Mouse (Mus musculus): ENCODE data around the gene Rin2. TPM values are rescaled to one million over a fixed set of nuclear protein-coding genes. Genes with fewer than 3 reads are reported as not detected.

Gene Rin2
- total RNA-seq, 2 experiments from 2014 or later, result 12.8 to 16.7 TPM

DNA sequence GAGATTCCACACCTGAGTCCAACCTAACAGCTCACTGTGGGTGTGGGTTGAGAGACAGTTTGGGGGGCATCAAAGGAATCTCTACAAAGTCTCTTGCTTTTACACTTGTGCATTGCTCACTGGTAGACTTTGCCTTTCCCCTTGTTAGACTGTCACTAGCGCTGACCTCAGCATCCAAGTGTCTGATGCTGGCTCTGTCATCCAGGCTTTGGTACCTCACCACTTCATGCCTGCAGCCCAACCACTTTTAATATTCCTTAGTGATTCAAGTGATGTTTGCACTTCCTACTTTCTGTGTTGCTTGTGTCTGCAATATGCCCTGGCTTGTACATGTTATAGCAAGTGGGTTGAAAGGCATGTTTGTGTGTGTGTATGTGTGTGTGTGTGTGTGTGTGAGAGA lies 109.9 kb downstream of the Rin2 start:
- intact Hi-C loops (cut with DNase I), result no loop called here
- no peak for DNase-seq

DNA sequence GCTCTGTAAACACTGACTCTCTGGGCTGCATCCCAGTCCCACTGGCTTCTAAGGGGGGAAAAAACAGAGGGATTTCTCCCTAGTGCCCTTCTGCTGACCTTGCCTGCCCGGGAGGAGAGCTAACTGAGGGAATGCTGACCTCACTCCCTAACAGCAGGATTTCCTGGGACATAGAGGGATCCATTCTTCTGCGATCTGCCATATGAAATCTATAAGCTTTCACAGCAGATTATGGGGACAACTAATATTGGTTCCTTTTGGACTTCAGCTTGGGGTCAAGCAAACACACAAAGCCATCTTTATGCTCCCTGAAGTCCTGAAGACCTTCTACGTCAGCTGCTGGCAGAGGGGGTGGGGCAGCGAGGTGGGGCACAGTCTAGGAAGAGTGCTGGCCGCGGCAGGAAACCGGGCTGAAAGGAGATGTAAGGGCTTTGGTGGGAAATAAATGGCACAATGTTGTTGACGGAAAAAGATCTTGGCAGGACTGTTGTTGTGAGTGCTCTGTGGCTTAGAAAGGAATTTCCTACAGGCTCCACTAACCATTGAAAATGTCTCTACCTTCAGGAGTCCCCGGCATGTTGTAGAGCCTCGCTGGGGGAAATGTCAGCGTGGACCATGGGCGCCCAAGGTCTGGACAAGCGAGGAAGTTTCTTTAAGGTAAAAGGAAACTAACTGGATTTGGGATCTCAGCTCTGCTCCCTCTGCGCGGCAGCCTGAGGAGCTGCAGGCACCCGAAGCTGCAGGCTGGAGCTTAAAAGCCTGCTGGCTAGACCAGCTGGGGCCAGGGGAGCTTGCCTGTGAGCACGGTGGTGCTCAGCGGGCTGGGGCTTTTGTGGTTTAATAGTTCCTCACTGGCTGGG lies 111.0 kb downstream of the Rin2 start:
- DNase-seq, result peak; percentile 41
- intact Hi-C loops (cut with DNase I), result no loop called here

DNA sequence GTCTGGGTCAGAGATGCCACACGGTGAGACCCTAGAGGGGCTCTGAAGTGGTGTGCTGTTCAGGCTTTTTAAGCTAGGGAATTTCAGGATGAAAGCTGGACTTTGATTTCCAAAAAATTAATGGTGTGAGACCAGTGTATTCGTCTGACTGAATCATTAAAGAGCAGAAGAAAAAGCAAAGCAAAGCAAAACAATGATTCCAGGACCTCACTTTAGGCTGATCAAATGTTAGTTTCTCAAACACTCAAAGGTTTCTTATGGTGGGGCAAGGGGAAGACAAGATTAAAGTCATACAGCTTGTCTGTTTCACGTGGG lies 111.6 kb downstream of the Rin2 start:
- DNase-seq, result no peak
- intact Hi-C loops (cut with DNase I), result no loop called here

DNA sequence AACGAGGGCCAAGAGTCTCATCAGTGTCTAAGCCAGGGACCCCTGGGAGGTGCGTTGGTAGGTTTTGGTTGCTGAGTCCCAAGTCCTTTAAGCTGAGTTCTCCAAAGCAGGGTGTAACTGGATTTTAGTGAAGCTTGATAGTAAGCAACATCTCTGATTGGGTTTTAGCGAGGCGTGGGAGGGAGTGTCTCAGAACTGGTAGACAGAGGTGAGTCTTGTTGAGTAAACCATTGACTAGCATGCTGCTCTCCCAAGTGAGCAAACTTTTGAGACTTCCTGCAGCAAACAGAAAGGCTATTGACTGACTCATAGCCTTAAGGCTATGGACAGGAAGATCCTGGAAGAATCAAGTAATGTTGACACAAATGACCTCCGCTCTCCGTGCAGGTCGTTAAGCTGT lies 112.5 kb downstream of the Rin2 start:
- intact Hi-C loops (cut with DNase I), result no loop called here
- DNase-seq, result no peak

DNA sequence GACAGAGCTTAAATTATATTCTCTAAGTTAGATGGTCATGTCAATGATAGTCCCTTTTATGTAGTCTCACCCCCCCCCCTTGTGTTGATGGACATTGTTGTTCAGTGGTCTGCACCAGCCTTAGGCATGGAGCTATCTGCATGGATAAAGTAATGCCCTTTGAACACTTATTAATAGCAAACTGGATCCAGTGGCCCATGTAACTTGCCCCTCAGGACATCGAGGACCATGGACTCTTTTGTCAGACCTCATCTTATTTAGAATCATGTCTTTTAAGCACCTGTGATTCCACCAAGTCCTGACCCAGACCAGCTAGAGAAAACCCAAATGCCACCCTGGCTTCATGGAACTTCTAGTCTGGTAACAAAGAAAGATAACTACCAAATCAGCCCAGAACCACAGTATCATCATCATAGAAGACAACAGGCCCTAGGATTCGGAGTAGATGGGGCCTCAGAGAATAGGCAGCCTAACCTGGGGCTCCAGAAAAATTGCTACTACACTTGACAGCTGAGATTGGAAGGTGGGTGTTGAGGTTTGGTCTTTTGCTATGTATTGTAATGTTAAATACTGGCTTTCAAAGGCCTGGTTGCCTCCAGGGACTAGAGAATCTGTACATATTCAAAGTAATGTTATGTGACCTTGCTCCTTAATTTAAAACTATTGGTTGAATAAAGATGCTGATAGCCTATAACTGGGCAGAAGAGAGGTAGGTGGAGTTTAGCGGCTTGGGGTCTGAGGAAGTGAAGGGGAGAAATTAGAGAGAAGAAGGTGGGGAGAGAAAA lies 113.7 kb downstream of the Rin2 start:
- no peak for DNase-seq
- intact Hi-C loops (cut with DNase I), result no loop called here

DNA sequence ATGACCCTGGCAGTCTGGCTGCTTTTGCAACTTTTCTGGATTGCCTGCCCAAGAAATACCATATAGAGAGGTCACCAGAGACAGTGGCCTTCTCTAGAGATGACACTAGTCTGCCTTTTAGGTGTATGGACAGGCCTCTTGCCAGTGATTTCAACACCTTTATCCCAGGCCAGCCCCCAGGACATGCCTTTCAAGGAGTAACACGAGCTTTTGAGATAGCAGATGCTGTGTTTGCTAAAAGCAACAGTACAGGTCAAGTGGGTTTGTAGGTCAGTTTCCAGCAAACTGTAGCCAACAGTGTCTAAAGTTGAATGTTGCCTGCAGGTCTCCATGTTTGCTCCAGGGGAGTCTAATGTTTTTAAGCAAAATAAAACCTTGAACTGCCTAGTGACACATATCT lies 118.7 kb downstream of the Rin2 start:
- DNase-seq, result no peak
- intact Hi-C loops (cut with DNase I), result no loop called here

DNA sequence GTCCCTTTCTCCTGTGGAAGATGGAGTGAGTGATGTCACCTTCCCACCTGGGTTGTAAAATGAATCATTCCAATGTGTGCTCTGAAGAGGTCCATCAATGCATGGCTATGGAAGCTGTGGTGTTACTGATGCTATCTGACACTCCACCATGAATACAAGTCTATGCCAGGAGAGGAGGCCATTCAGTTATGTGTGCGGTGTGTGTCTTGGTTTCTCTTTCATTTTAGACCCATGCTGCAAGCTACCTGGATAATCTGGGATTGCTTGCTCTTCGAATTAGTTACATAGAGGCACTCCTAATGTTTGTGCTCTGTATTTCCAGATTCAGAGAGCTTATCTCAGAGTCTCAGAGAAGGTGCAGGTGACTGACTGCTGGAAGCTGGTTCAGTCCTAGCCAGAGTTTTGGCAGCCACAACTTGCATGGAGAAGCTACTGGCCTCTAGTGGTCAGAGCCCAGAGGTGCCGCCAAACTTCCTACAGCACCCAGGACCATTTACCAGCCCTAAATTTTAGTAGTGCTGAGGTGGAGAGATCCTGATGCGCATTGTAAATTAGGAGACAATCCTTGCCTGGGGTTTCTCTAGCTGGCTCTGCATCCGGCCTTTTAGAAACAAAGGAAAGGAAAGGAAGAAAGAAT lies 119.4 kb downstream of the Rin2 start:
- intact Hi-C loops (cut with DNase I), result no loop called here

DNA sequence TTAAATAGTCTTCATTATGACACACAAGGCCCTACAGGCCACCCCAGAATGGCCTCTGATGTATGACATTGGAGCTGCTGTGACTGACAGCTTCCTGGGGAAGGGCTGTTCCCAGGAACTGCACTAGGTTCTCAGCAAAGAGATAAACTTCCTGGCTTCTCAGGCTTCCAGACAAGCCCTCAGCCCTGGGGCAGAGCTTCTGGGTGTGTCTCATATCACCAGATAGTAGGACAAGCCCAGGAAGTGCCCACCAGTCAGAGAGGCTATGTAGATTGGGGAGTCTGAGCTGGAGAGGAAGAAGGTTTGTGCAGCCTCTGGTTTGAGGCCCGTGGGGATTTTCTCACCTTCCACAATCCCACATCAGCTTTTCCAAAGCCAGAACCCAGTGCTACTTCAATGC lies 122.8 kb downstream of the Rin2 start:
- intact Hi-C loops (cut with DNase I), result no loop called here

More for the DNA sequence above, 119.4 kb downstream of the Rin2 start:
- peak; percentile 58 for DNase-seq

DNA sequence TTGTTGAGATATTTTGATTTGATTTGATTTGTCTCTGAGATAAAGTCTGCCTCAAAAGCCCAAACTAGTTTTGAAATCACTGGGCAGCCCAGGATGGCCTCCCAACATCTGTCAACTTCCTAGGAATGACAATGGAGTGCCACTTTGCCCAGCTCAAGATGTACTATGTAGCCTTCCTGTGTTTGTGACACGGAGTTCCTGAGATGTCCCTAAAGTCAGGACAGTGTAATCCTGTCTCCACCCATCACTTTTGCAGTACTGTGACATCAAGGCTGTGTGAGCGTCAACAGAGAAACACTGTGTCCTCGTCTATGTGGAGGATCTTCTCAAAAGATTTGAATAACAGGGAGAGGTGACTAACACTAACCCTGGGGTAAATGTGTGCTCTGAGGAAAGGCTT lies 123.9 kb downstream of the Rin2 start:
- intact Hi-C loops (cut with DNase I), result no loop called here

More for the DNA sequence above, 122.8 kb downstream of the Rin2 start:
- no peak for DNase-seq

DNA sequence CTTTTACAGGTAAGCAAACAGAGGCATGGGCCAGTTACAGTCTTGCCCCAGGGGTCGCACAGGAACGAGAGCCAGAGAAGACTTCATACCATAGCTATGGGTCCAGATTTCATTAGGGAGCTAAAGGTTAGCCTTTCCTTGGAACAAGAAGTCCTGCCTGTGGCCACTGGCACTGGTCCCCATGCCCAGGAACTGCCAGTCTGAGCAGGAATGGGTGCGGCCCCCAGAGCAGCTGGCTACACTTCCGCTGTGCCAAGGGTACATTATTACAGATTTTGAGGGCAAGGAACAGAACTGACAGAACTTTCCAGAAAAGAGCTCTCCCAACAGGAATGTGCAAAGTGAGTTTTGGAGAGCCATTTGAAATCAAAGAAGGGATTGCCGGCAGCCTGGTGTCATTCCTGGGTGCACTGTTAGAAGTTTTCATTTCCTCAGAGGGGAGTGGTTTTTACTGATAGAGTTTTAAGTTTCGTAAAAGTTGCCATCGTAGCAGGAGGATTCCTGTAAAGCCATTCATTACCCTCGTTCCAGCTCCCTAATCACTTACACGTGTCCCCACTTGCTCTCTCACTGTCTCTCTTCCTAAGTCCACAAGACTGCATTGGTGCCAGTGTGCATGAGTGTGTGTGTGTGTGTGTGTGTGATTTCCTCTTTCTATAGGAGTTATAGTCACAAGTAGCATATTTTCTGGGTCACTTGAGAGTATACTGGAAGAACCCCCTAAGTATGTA lies 126.5 kb downstream of the Rin2 start:
- DNase-seq, result no peak
- intact Hi-C loops (cut with DNase I), result no loop called here

More for the DNA sequence above, 123.9 kb downstream of the Rin2 start:
- no peak for DNase-seq

DNA sequence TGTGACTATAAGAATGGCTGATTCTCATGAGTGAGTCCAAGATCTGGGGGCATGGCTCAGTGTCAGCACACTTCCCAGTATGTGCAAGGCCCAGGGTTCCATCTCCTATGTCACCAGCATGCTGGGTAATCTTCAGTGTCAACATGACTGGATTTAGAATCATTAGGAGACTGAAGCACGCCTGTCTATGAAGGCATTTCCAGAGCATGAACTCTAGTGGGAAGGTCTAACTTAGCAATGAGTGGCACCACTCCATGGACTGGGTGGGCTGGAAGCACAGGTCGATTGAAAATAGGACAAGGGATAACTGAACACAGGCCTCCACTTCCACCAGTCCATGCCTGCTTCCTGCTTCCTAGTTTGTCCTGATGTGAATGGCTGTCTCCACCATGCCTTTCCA lies 127.6 kb downstream of the Rin2 start:
- intact Hi-C loops (cut with DNase I), result no loop called here
- DNase-seq, result no peak

DNA sequence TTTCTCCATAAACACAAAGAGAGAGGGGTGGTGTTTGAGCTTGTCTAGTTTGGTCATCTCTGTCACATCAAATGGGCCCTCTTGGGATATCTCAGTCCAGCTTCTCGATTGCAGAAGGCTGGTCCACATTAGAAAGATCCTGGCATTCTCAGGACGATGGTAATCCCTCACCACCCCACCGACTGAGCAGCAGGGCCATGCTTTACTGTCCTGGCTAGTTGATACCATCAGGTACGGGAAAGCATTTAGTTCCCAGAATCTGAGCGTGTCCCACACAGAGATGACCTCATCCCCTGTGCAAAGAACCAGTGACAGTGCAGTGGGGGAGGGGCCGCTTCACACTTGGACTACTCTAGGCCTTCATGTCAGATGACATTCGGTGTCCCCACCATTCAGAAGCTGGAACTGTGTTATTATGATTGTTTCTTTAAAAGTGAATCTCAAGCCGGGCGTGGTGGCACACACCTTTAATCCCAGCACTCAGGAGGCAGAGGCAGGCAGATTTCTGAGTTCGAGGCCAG lies 128.9 kb downstream of the Rin2 start:
- intact Hi-C loops (cut with DNase I), result no loop called here
- DNase-seq, result no peak

DNA sequence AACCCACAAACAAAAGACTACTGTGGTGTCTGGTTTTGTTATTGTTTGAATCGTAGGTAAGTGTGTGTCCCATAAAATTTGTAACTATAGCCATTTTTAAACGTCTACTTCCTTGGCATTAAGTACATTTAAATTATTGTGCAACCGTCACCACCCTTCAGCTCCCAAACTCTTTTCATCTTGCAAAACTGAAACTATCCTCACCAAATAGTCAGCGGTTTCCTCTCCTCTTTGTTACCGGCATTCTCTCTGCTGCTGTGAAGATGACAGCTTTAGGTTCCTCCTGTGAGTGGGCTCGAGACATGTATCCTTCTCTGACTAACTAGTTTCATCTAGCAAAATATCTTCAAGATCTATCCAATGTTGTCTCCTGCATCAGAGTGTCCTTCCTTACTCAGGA lies 129.5 kb downstream of the Rin2 start:
- no peak for DNase-seq
- intact Hi-C loops (cut with DNase I), result no loop called here

DNA sequence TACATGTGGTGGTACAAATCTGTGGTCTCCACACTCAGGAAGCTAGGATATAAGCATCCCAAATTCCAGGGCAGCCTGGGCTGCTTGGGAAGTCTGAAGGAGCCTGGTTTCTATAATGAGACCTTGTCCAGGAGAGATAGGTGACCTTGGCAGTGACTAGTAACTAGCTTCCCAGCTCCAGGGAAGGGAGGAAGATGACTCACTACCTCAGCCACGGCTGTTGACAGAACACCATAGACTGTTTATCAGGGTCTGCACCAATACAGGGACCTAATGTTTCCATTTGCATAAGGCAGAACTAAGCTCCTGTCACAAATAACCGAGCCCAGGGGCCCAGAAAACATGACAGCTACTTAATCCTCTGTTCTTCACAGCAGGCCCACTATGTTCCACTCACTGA lies 132.3 kb downstream of the Rin2 start:
- intact Hi-C loops (cut with DNase I), result no loop called here
- no peak for DNase-seq

DNA sequence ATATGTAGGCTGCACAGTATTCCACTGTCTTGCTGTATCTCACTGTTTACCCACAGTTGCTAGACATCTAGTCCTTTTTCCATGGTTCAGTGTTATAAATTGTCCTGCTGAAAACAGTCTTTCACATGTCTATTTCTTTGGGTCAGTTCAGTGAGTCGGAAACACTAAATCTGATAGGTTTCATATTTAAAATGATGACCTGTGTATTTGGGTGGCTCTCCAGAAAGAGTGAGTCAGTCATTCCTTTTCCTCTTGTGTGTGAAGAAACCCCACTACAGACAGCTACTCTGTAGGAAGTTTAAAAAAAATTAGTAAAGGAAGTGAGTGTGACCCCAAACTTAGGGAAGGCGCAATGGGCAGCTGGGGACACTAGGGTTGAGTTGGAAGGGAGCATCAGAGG lies 133.2 kb downstream of the Rin2 start:
- no peak for DNase-seq
- intact Hi-C loops (cut with DNase I), result no loop called here

DNA sequence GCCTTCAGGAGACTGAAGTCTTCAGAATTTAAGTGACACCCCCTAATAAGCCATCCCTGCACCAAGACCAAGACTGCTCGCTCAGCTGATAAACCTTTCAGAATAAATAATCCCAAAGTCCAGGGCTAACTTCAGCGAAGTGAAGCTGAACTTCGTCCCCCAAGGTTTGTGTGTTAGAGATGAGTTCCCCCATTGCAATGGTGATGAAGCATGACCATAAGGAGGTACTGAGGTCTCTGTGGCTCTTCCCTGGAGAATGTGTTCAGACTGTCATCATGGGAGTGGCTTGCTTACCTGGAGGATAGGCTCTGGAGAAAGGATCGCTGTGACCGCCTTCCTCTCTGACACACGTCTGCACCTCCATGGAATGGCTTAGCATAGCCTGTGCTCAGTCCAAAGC lies 133.7 kb downstream of the Rin2 start:
- no peak for DNase-seq
- intact Hi-C loops (cut with DNase I), result no loop called here

DNA sequence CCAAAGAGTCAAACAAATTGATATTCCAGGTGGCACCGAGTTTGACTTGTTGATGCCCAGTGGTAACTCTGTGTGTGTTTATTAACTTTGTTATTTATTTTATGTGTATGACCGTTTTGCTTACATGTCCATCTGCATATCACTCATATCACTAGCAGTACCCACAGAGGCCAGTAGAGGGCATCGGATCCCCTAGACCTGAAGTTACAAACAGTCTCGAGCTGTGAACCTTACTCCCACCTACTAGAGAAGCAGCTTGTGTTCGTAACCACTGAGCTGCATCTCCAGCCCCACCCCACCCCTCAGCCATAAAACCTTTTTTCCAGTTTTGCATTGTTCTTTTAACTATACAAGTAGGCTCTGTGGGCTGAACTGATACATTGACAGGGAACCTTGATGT lies 135.7 kb downstream of the Rin2 start:
- peak; percentile 4 for DNase-seq
- intact Hi-C loops (cut with DNase I), result no loop called here

DNA sequence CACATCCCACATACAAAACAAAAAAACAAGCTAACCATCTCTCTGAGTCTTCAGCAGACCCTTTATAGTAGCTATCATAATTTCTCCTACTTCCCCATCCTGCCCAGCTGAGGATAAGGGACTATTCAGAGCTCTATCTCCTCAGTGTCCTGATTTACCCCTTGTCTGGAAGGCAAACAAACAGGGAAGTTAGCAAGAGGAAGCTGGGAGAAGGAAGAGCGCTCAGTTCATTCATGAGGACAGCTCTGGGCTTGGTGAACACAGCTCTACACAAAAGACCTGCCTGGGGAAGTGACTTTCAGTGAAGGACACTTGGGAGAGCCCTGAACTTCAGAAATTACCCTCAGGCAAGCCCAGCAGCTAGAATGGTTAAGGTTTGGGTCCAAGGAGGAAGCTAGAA lies 137.8 kb downstream of the Rin2 start:
- DNase-seq, result no peak
- intact Hi-C loops (cut with DNase I), result no loop called here

DNA sequence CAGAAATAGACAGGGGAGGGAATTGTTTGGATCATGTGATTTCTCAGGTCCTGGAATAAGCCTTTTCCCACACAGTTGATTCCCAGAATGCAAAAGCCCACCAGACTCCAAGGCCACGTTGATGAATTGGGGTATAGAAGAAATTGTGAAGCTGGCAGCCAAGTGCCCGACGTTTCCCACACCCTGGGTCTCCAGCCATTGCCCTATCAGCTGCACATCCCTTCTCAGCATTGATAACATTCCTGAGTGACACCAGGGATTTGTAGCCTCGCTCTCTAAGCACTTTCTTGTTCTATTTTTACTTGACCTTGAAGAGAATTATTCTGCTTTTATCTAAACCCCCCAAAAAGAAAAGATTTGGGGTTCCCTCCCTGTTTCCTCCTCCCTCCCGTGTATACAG lies 142.2 kb downstream of the Rin2 start:
- intact Hi-C loops (cut with DNase I), result no loop called here
- DNase-seq, result no peak

DNA sequence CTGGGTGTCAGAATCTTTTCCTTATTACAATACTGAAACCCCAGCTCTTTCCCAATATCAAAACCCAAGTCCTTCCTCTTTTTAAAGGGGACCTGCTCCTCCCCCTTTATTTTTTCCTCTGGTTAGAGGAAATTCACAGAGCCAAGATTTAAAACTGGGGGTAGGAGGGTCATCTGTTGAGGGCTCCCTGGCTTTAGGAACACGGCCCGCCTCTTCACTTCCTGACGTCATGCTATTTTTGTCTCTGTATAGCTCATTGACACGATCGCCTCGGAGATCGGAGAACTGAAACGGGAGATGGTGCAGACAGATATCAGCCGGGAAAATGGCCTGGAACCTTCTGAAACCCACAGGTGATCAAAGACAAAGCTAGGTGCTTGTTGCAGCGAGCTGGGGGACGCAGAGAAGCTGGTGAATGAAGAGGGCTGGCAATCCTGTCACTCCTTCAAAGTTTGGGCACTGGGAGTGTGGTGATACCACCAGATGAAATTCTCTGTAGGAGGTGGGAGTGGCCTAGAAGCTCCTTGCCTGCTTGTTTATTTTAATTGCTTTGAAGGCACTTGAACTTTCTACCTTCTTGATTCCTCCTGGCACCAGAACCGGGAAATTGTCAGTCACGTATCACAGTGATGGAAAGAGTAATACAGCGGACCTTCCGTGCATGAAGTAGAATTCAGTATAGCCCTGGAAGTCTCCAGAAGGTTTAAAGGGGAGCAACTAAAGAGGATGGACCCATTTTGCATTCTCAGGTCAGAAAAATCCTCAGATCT lies 147.2 kb downstream of the Rin2 start:
- no peak for DNase-seq

More for the DNA sequence above, 147.2 kb downstream of the Rin2 start:
- intact Hi-C loops (cut with DNase I), result no loop called here

Measured in left cerebral cortex, postnatal 4 days (tissue).